Mouse (Mus musculus) stomach, embryonic 15.5 days (tissue): Measurements from ENCODE around the gene Aloxe3. TPM values are rescaled to one million over a fixed set of nuclear protein-coding genes. Genes with fewer than 3 reads are reported as not detected.

ENCODE experiments used
- ATAC-seq: fragments of 200-750 bp; cut with Nextera tagmentation; 2 replicates; pipeline ENCODE4 v1.8.0; 2017; ENCODE audit warnings: low read depth, moderate number of reproducible peaks, moderate TSS enrichment; ENCODE audit not compliant: insufficient read depth, low FRiP score
- H3K27ac ChIP-seq: fragments of 300-500 bp; sonication (generic); 2 replicates; pipeline ENCODE4 v1.5.1; 2015; ENCODE audit warnings: mild to moderate bottlenecking, inconsistent platforms
- H3K27me3 ChIP-seq: fragments of 300-500 bp; sonication (generic); replicated peaks from 2 replicates; pipeline ENCODE4 v1.6.1; 2015; ENCODE audit warnings: inconsistent platforms
- H3K36me3 ChIP-seq: fragments of 300-500 bp; sonication (generic); 2 replicates; pipeline ENCODE4 v1.6.1; 2015; ENCODE audit warnings: inconsistent platforms
- H3K4me1 ChIP-seq: fragments of 300-500 bp; sonication (generic); 2 replicates; pipeline ENCODE4 v1.6.1; 2015; ENCODE audit warnings: inconsistent platforms
- H3K4me2 ChIP-seq: fragments of 300-500 bp; sonication (generic); 2 replicates; pipeline ENCODE4 v1.6.1; 2015; ENCODE audit warnings: mild to moderate bottlenecking, inconsistent platforms
- H3K4me3 ChIP-seq: fragments of 300-500 bp; sonication (generic); replicated peaks from 2 replicates; pipeline ENCODE4 v1.5.1; 2015; ENCODE audit warnings: inconsistent platforms
- H3K9ac ChIP-seq: fragments of 300-500 bp; sonication (generic); 2 replicates; pipeline ENCODE4 v1.6.1; 2015; ENCODE audit warnings: inconsistent platforms
- H3K9me3 ChIP-seq: fragments of 300-500 bp; sonication (generic); 2 replicates; pipeline ENCODE4 v1.6.1; 2016; ENCODE audit warnings: inconsistent platforms
- WGBS: fragments of 180-500 bp; shearing (Covaris S2); methylation state at CpG from one replicate; pipeline ENCODE4 v1.1.7; 2015; 5-methylcytosine and 5-hydroxymethylcytosine counted together
- polyA plus RNA-seq: library from polyadenylated mRNA; unstranded; fragments of >200 nt; fragmentation: Nextera tagmentation; extraction: Ambion mirVana; gene quantifications from 2 replicates; pipeline ENCODE4 v1.2.1, GENCODE M21; 2015

Aloxe3 gene
- polyA plus RNA-seq, 1 experiment from 2014 or later = 1.2 TPM

GRCm38 (mm10) chr11:69103531-69104435, 21.9 kb upstream of the Aloxe3 start:
- H3K36me3 ChIP-seq = peaks cover 80% of the 10 kb centered on the region
- no peak overlapping the region for H3K9ac ChIP-seq
- no peak overlapping the region for H3K4me2 ChIP-seq
- no peak overlapping the region for H3K27ac ChIP-seq
- no peak for ATAC-seq
- H3K4me1 ChIP-seq = peaks cover 18% of the 10 kb centered on the region
- no peak overlapping the region for H3K4me3 ChIP-seq
- no peaks in the 10 kb centered on the region for H3K9me3 ChIP-seq
- WGBS = 89% methylated on average over 15 of the region's 15 CpGs
- H3K27me3 ChIP-seq = no peaks in the 10 kb centered on the region

DNA sequence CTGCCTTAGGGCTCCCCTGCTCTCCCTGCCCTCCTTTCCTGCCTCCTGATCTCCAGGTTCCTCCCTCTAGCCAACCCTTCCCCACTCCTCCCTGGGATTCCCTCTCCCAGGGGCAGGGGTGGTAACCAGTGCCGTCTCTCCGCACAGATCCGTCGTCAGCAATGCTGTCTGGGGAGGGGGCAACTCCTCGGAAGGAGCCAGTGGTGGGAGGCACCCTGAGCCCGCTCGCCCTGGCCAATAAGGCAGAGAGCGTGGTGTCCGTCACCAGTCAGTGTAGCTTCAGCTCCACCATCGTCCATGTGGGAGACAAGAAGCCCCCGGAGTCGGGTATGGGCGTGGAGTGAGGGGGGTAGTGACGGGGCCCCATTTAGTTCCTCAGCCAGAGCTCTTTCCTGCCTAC, 21.2 kb upstream of the Aloxe3 start:
- no peak for ATAC-seq
- Histone ChIP-seq H3K4me3 (no peak overlapping the region), H3K4me2 (no peak overlapping the region), H3K4me1 (peaks cover 11% of the 10 kb centered on the region), H3K27me3 (no peaks in the 10 kb centered on the region), H3K9me3 (no peaks in the 10 kb centered on the region), H3K9ac (no peak overlapping the region), H3K36me3 (peaks cover 85% of the 10 kb centered on the region), H3K27ac (no peak overlapping the region)
- 84% methylated on average over 14 of the region's 14 CpGs for WGBS

- Histone ChIP-seq H3K4me3 (no peak overlapping the region), H3K4me2 (no peak overlapping the region), H3K36me3 (peaks cover 85% of the 10 kb centered on the region), H3K9ac (no peak overlapping the region), H3K27me3 (no peaks in the 10 kb centered on the region), H3K9me3 (no peaks in the 10 kb centered on the region), H3K4me1 (peaks cover 10% of the 10 kb centered on the region), H3K27ac (no peak overlapping the region)
- 80% methylated on average over 6 of the region's 6 CpGs for WGBS
- no peak for ATAC-seq
Observed at GRCm38 (mm10) chr11:69105227-69105626, 20.5 kb upstream of the Aloxe3 start.

- no peaks in the 10 kb centered on the region for H3K9me3 ChIP-seq
- no peak overlapping the region for H3K9ac ChIP-seq
- H3K27me3 ChIP-seq = no peaks in the 10 kb centered on the region
- H3K4me3 ChIP-seq = no peak overlapping the region
- peaks cover 6% of the 10 kb centered on the region; the same call in 1 of the 2 replicates for H3K4me1 ChIP-seq
- no peak for ATAC-seq
- no peak overlapping the region for H3K4me2 ChIP-seq
- WGBS = 85% methylated on average over 2 of the region's 2 CpGs
- peaks cover 81% of the 10 kb centered on the region for H3K36me3 ChIP-seq
- H3K27ac ChIP-seq = no peak overlapping the region
Observed at GRCm38 (mm10) chr11:69105796-69106195, 19.9 kb upstream of the Aloxe3 start.

DNA sequence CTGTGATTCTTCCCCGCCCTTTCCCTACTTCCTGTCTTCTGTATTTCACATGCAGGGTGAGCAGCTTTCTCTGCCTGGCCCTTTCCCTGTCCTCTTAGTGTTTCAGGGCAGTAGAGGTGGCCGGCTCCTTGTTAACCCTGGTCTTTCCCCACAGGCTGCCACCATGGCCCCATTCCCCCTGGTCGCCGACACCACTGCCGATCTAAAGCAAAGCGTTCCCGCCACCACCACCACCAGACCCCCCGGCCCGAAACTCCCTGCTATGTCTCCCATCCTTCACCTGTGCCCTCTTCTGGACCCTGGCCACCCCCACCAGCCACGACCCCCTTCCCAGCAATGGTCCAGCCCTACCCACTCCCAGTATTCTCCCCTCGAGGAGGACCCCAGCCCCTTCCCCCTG, 19.4 kb upstream of the Aloxe3 start:
- H3K27me3 ChIP-seq = no peaks in the 10 kb centered on the region
- peaks cover 76% of the 10 kb centered on the region for H3K36me3 ChIP-seq
- H3K4me2 ChIP-seq = no peak overlapping the region
- H3K4me3 ChIP-seq = no peak overlapping the region
- no peak overlapping the region for H3K9ac ChIP-seq
- no peak for ATAC-seq
- no peak overlapping the region for H3K27ac ChIP-seq
- 93% methylated on average over 11 of the region's 11 CpGs for WGBS
- H3K4me1 ChIP-seq = peaks cover 7% of the 10 kb centered on the region; the same call in 1 of the 2 replicates
- no peaks in the 10 kb centered on the region for H3K9me3 ChIP-seq

GRCm38 (mm10) chr11:69106842-69107241, 18.9 kb upstream of the Aloxe3 start:
- H3K9me3 ChIP-seq = no peaks in the 10 kb centered on the region
- no peak overlapping the region for H3K4me3 ChIP-seq
- H3K27ac ChIP-seq = no peak overlapping the region
- H3K4me2 ChIP-seq = no peak overlapping the region
- 90% methylated on average over 11 of the region's 11 CpGs for WGBS
- H3K36me3 ChIP-seq = peaks cover 72% of the 10 kb centered on the region
- H3K9ac ChIP-seq = no peak overlapping the region
- H3K27me3 ChIP-seq = no peaks in the 10 kb centered on the region
- no peak for ATAC-seq
- peaks cover 9% of the 10 kb centered on the region; the same call in 1 of the 2 replicates for H3K4me1 ChIP-seq

DNA sequence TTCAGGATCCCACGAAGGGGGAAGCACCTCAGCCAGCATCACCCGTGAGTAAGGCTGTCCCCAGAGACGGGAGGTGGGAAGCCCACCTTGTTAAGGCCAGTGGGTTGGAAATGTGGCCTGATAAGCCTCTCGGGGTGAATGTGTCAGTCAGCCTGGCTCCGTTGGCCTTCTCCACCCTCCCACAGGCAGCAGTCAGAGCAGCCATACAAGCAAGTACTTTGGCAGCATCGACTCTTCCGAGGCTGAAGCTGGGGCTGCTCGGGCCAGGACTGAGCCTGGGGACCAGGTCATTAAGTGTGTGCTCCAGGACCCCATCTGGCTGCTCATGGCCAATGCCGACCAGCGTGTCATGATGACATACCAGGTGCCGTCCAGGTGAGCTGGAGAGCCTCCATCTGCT, 18.0 kb upstream of the Aloxe3 start:
- peaks cover 9% of the 10 kb centered on the region; the same call in 1 of the 2 replicates for H3K4me1 ChIP-seq
- 87% methylated on average over 11 of the region's 11 CpGs for WGBS
- no peak overlapping the region for H3K9ac ChIP-seq
- H3K27me3 ChIP-seq = no peaks in the 10 kb centered on the region
- no peak overlapping the region for H3K4me3 ChIP-seq
- ATAC-seq = no peak
- H3K36me3 ChIP-seq = peaks cover 64% of the 10 kb centered on the region
- no peak overlapping the region for H3K4me2 ChIP-seq
- H3K9me3 ChIP-seq = no peaks in the 10 kb centered on the region
- H3K27ac ChIP-seq = no peak overlapping the region

GRCm38 (mm10) chr11:69108223-69108622, 17.5 kb upstream of the Aloxe3 start:
- Histone ChIP-seq H3K4me1 (peaks cover 9% of the 10 kb centered on the region; the same call in 1 of the 2 replicates), H3K4me3 (no peak overlapping the region), H3K9me3 (no peaks in the 10 kb centered on the region), H3K36me3 (peaks cover 58% of the 10 kb centered on the region), H3K27me3 (no peaks in the 10 kb centered on the region), H3K9ac (no peak overlapping the region), H3K4me2 (no peak overlapping the region), H3K27ac (no peak overlapping the region)
- ATAC-seq = no peak
- WGBS = 94% methylated on average over 9 of the region's 9 CpGs

GRCm38 (mm10) chr11:69109032-69109900, 16.4 kb upstream of the Aloxe3 start:
- Histone ChIP-seq H3K4me1 (peaks cover 9% of the 10 kb centered on the region; the same call in 1 of the 2 replicates), H3K36me3 (peaks cover 48% of the 10 kb centered on the region)
- 79% methylated on average over 13 of the region's 13 CpGs for WGBS

GRCm38 (mm10) chr11:69110319-69111046, 15.2 kb upstream of the Aloxe3 start:
- Histone ChIP-seq H3K9me3 (no peaks in the 10 kb centered on the region), H3K27ac (peak overlapping the region; percentile 63), H3K9ac (peak overlapping the region; percentile 26; the same call in 1 of the 2 replicates), H3K4me2 (peak overlapping the region; percentile 61), H3K27me3 (no peaks in the 10 kb centered on the region), H3K4me1 (peaks cover 9% of the 10 kb centered on the region; the same call in 1 of the 2 replicates), H3K36me3 (peaks cover 36% of the 10 kb centered on the region), H3K4me3 (peak overlapping the region; percentile 50)
- 2% methylated on average over 30 of the region's 30 CpGs for WGBS
- peak; percentile 44; the same call in 1 of the 2 replicates for ATAC-seq

More at GRCm38 (mm10) chr11:69109032-69109900, 16.4 kb upstream of the Aloxe3 start:
- H3K9ac ChIP-seq = no peak overlapping the region
- no peaks in the 10 kb centered on the region for H3K9me3 ChIP-seq
- no peak for ATAC-seq
- no peaks in the 10 kb centered on the region for H3K27me3 ChIP-seq
- no peak overlapping the region for H3K4me3 ChIP-seq
- H3K4me2 ChIP-seq = no peak overlapping the region
- 0 out of 2 replicates have a peak overlapping the region, but pooled peaks have one; percentile 63 for H3K27ac ChIP-seq
